Mouse (Mus musculus) gastrocnemius, postnatal 10 days (tissue): ENCODE data around the gene Pex10. TPM values are rescaled to one million over a fixed set of nuclear protein-coding genes. Genes with fewer than 3 reads are reported as not detected.
"Not testable (repeated sequence)": the region's sequence is repeated elsewhere in the genome, so short reads cannot be mapped to it uniquely, and the experiment has no call there.

Source experiments
- DNase-seq: peaks from one replicate; pipeline ENCODE4 v3.0.0; 2021; ENCODE audit warnings: mixed read lengths
- total RNA-seq, 2 experiments: library from RNA; stranded (reverse); gene quantifications; 2 replicates each; pipeline ENCODE4 v1.2.3; 2021

Gene Pex10
- total RNA-seq, 2 experiments from 2014 or later, result 10.5 to 13.6 TPM

GRCm38 (mm10) chr4:155064474-155064873, 2.3 kb upstream of the Pex10 start:
- DNase-seq, result no peak

GRCm38 (mm10) chr4:155065970-155066833, 614 bp upstream of the Pex10 start:
- peak; percentile 86 for DNase-seq

- no peak for DNase-seq
These were observed 1.6 kb downstream of the Pex10 start for GRCm38 (mm10) chr4:155068357-155068972.

- DNase-seq, result no peak
These were observed 2.4 kb downstream of the Pex10 start for GRCm38 (mm10) chr4:155069191-155069590.

GRCm38 (mm10) chr4:155070199-155070598, 3.4 kb downstream of the Pex10 start:
- DNase-seq, result no peak

GRCm38 (mm10) chr4:155070921-155071320, 4.1 kb downstream of the Pex10 start:
- no peak for DNase-seq

- no peak for DNase-seq
These were observed 7.6 kb downstream of the Pex10 start for GRCm38 (mm10) chr4:155074418-155074817.

GRCm38 (mm10) chr4:155075137-155075536, 8.3 kb downstream of the Pex10 start:
- DNase-seq, result no peak

GRCm38 (mm10) chr4:155075813-155076212, 9.0 kb downstream of the Pex10 start:
- no peak for DNase-seq

- no peak for DNase-seq
These were observed 9.9 kb downstream of the Pex10 start for GRCm38 (mm10) chr4:155076677-155077076.

- DNase-seq, result not testable (repeated sequence)
These were observed 12.0 kb downstream of the Pex10 start for GRCm38 (mm10) chr4:155078808-155079207.

- DNase-seq, result no peak
These were observed 12.8 kb downstream of the Pex10 start for GRCm38 (mm10) chr4:155079666-155080065.

- no peak for DNase-seq
These were observed 16.7 kb downstream of the Pex10 start for GRCm38 (mm10) chr4:155083553-155083952.

- DNase-seq, result no peak
These were observed 17.5 kb downstream of the Pex10 start for GRCm38 (mm10) chr4:155084351-155084750.

- no peak for DNase-seq
These were observed 18.6 kb downstream of the Pex10 start for GRCm38 (mm10) chr4:155085206-155086107.

GRCm38 (mm10) chr4:155086108-155087024, 19.6 kb downstream of the Pex10 start, which contains the start of the genes Rer1 and Morn1:
TSS of gene Rer1 (minus strand) at chr4:155086382.
TSS of gene Morn1 (plus strand) at chr4:155086577.
- peak; percentile 99 for DNase-seq

GRCm38 (mm10) chr4:155089241-155089640, 22.4 kb downstream of the Pex10 start:
- no peak for DNase-seq

- no peak for DNase-seq
These were observed 23.3 kb downstream of the Pex10 start for GRCm38 (mm10) chr4:155090147-155090546.

GRCm38 (mm10) chr4:155090688-155091449, 24.1 kb downstream of the Pex10 start:
- no peak for DNase-seq

GRCm38 (mm10) chr4:155092718-155093430, 26.1 kb downstream of the Pex10 start:
- no peak for DNase-seq
